Mouse (Mus musculus): ENCODE results near the gene Cox10.

The Cox10 gene

GRCm38 (mm10) chr11:64047432-64047831 is 31.8 kb downstream of the Cox10 start:
- DNase-seq (ENCODE audit: low read depth, low spot score): no peak

GRCm38 (mm10) chr11:64045041-64045440 is 34.2 kb downstream of the Cox10 start:
- DNase-seq (ENCODE audit: low read depth, low spot score): no peak

GRCm38 (mm10) chr11:64044024-64044423 is 35.2 kb downstream of the Cox10 start:
- DNase-seq (ENCODE audit: low read depth, low spot score): no peak

- DNase-seq (ENCODE audit: low read depth, low spot score): no peak
Observed at GRCm38 (mm10) chr11:64041281-64041680, 38.0 kb downstream of the Cox10 start.

GRCm38 (mm10) chr11:64039600-64039999 is 39.7 kb downstream of the Cox10 start:
- no peak for DNase-seq (ENCODE audit: low read depth, low spot score)

GRCm38 (mm10) chr11:64037471-64038125 is 41.7 kb downstream of the Cox10 start:
- DNase-seq (ENCODE audit: low read depth, low spot score): no peak

- DNase-seq (ENCODE audit: low read depth, low spot score): no peak
Observed at GRCm38 (mm10) chr11:64036306-64036705, 43.0 kb downstream of the Cox10 start.

- no peak for DNase-seq (ENCODE audit: low read depth, low spot score)
Observed at GRCm38 (mm10) chr11:64035709-64036108, 43.6 kb downstream of the Cox10 start.

- DNase-seq (ENCODE audit: low read depth, low spot score): no peak
Observed at GRCm38 (mm10) chr11:64034686-64035085, 44.6 kb downstream of the Cox10 start.

- DNase-seq (ENCODE audit: low read depth, low spot score): no peak
Observed at GRCm38 (mm10) chr11:64027423-64027822, 51.8 kb downstream of the Cox10 start.

- no peak for DNase-seq (ENCODE audit: low read depth, low spot score)
Observed at GRCm38 (mm10) chr11:64025843-64026242, 53.4 kb downstream of the Cox10 start.

GRCm38 (mm10) chr11:64024575-64024974 is 54.7 kb downstream of the Cox10 start:
- no peak for DNase-seq (ENCODE audit: low read depth, low spot score)

- peak; percentile 78 for DNase-seq (ENCODE audit: low read depth, low spot score)
Observed at GRCm38 (mm10) chr11:64023380-64023981, 55.8 kb downstream of the Cox10 start.

- DNase-seq (ENCODE audit: low read depth, low spot score): no peak
Observed at GRCm38 (mm10) chr11:64022403-64023047, 56.7 kb downstream of the Cox10 start.

- no peak for DNase-seq (ENCODE audit: low read depth, low spot score)
Observed at GRCm38 (mm10) chr11:64019235-64019634, 60.0 kb downstream of the Cox10 start.

GRCm38 (mm10) chr11:64018165-64018564 is 61.1 kb downstream of the Cox10 start:
- DNase-seq (ENCODE audit: low read depth, low spot score): no peak

GRCm38 (mm10) chr11:64015309-64015708 is 64.0 kb downstream of the Cox10 start:
- DNase-seq (ENCODE audit: low read depth, low spot score): no peak

- DNase-seq (ENCODE audit: low read depth, low spot score): no peak
Observed at GRCm38 (mm10) chr11:64010724-64011496, 68.4 kb downstream of the Cox10 start.

- no peak for DNase-seq (ENCODE audit: low read depth, low spot score)
Observed at GRCm38 (mm10) chr11:64004152-64004551, 75.1 kb downstream of the Cox10 start.

- DNase-seq (ENCODE audit: low read depth, low spot score): no peak
Observed at GRCm38 (mm10) chr11:64003484-64003883, 75.8 kb downstream of the Cox10 start.

- DNase-seq (ENCODE audit: low read depth, low spot score): no peak
Observed at GRCm38 (mm10) chr11:64002629-64003028, 76.6 kb downstream of the Cox10 start.

- no peak for DNase-seq (ENCODE audit: low read depth, low spot score)
Observed at GRCm38 (mm10) chr11:64001111-64001510, 78.2 kb downstream of the Cox10 start.

Measured in mesoderm, embryonic 11.5 days (tissue).